Mouse (Mus musculus): Measurements from ENCODE around the gene Nfat5. TPM values are rescaled to one million over a fixed set of nuclear protein-coding genes. Genes with fewer than 3 reads are reported as not detected.

The Nfat5 gene
- polyA plus RNA-seq, 1 experiment from 2014 or later: 21.4 TPM

- peak; percentile 48 for ATAC-seq (ENCODE audit: low FRiP score, low read depth)
- H3K27me3 ChIP-seq: no peaks in the 10 kb centered on the region
- H3K4me2 ChIP-seq (replicated peaks): peak overlapping the region; percentile 71
- no peaks in the 10 kb centered on the region; the same call in 1 of the 2 replicates for H3K36me3 ChIP-seq
- H3K4me3 ChIP-seq: peak overlapping the region; percentile 97
- H3K4me1 ChIP-seq: peaks cover 24% of the 10 kb centered on the region
- no peaks in the 10 kb centered on the region for H3K9me3 ChIP-seq
- peak overlapping the region; percentile 97 for H3K9ac ChIP-seq
- peak overlapping the region; percentile 95 for H3K27ac ChIP-seq
- WGBS: under 1% methylated on average over 65 of the region's 98 CpGs
Observed at GRCm38 (mm10) chr8:107293641-107294628, 665 bp downstream of the Nfat5 start.

GRCm38 (mm10) chr8:107295450-107295849, 2.2 kb downstream of the Nfat5 start:
- H3K9ac ChIP-seq: no peak overlapping the region

GRCm38 (mm10) chr8:107311876-107312275, 18.6 kb downstream of the Nfat5 start:
- H3K4me3 ChIP-seq: no peak overlapping the region
- no peak overlapping the region for H3K27ac ChIP-seq
- H3K4me1 ChIP-seq: no peaks in the 10 kb centered on the region
- peaks cover 6% of the 10 kb centered on the region for H3K36me3 ChIP-seq
- no peaks in the 10 kb centered on the region for H3K27me3 ChIP-seq
- no peak for ATAC-seq (ENCODE audit: low FRiP score, low read depth)
- no peaks in the 10 kb centered on the region for H3K9me3 ChIP-seq
- no peak overlapping the region for H3K9ac ChIP-seq
- H3K4me2 ChIP-seq (replicated peaks): no peak overlapping the region

More at GRCm38 (mm10) chr8:107295450-107295849, 2.2 kb downstream of the Nfat5 start:
- no peak overlapping the region for H3K27ac ChIP-seq
- WGBS: 59% methylated on average over 1 of the region's 1 CpGs
- peaks cover 24% of the 10 kb centered on the region for H3K4me1 ChIP-seq
- peaks cover 8% of the 10 kb centered on the region for H3K36me3 ChIP-seq
- no peaks in the 10 kb centered on the region for H3K9me3 ChIP-seq
- 0 out of 2 replicates have a peak overlapping the region, but pooled peaks have one; percentile 7 for H3K4me3 ChIP-seq
- peak overlapping the region; percentile 71 for H3K4me2 ChIP-seq (replicated peaks)
- no peak for ATAC-seq (ENCODE audit: low FRiP score, low read depth)
- H3K27me3 ChIP-seq: no peaks in the 10 kb centered on the region

- Histone ChIP-seq H3K4me2 (replicated peaks) (no peak overlapping the region), H3K9ac (no peak overlapping the region), H3K27ac (no peak overlapping the region), H3K4me3 (no peak overlapping the region), H3K36me3 (no peaks in the 10 kb centered on the region), H3K4me1 (no peaks in the 10 kb centered on the region), H3K27me3 (no peaks in the 10 kb centered on the region), H3K9me3 (no peaks in the 10 kb centered on the region)
- ATAC-seq (ENCODE audit: low FRiP score, low read depth): no peak
- WGBS: 3% methylated on average over 1 of the region's 1 CpGs
Observed at GRCm38 (mm10) chr8:107324142-107324541, 30.9 kb downstream of the Nfat5 start.

GRCm38 (mm10) chr8:107329595-107329994, 36.3 kb downstream of the Nfat5 start:
- WGBS: 87% methylated on average over 1 of the region's 1 CpGs
- Histone ChIP-seq H3K4me1 (no peaks in the 10 kb centered on the region), H3K27ac (no peak overlapping the region), H3K9ac (no peak overlapping the region), H3K4me3 (no peak overlapping the region), H3K4me2 (replicated peaks) (no peak overlapping the region), H3K9me3 (no peaks in the 10 kb centered on the region), H3K36me3 (no peaks in the 10 kb centered on the region), H3K27me3 (no peaks in the 10 kb centered on the region)
- ATAC-seq (ENCODE audit: low FRiP score, low read depth): no peak

GRCm38 (mm10) chr8:107336480-107336879, 43.2 kb downstream of the Nfat5 start:
- Histone ChIP-seq H3K9ac (no peak overlapping the region), H3K4me1 (no peaks in the 10 kb centered on the region), H3K36me3 (peaks cover 13% of the 10 kb centered on the region), H3K4me3 (no peak overlapping the region), H3K27ac (no peak overlapping the region), H3K27me3 (no peaks in the 10 kb centered on the region), H3K9me3 (no peaks in the 10 kb centered on the region), H3K4me2 (replicated peaks) (no peak overlapping the region)
- 89% methylated on average over 1 of the region's 1 CpGs for WGBS
- ATAC-seq (ENCODE audit: low FRiP score, low read depth): no peak

GRCm38 (mm10) chr8:107370311-107370710, 77.0 kb downstream of the Nfat5 start:
- no peak overlapping the region for H3K27ac ChIP-seq
- no peak overlapping the region for H3K4me3 ChIP-seq
- H3K9ac ChIP-seq: no peak overlapping the region
- no peak for ATAC-seq (ENCODE audit: low FRiP score, low read depth)
- H3K9me3 ChIP-seq: no peaks in the 10 kb centered on the region
- no peaks in the 10 kb centered on the region for H3K27me3 ChIP-seq
- no peaks in the 10 kb centered on the region for H3K4me1 ChIP-seq
- 75% methylated on average over 4 of the region's 4 CpGs for WGBS
- no peak overlapping the region for H3K4me2 ChIP-seq (replicated peaks)
- peaks cover 74% of the 10 kb centered on the region for H3K36me3 ChIP-seq

- H3K36me3 ChIP-seq: peaks cover 48% of the 10 kb centered on the region
Observed at GRCm38 (mm10) chr8:107377346-107377745, 84.1 kb downstream of the Nfat5 start.

GRCm38 (mm10) chr8:107380734-107381133, 87.5 kb downstream of the Nfat5 start:
- H3K9me3 ChIP-seq: no peaks in the 10 kb centered on the region
- no peak overlapping the region for H3K9ac ChIP-seq
- no peak overlapping the region for H3K27ac ChIP-seq
- no peak overlapping the region for H3K4me2 ChIP-seq (replicated peaks)
- no peaks in the 10 kb centered on the region for H3K27me3 ChIP-seq
- H3K4me3 ChIP-seq: no peak overlapping the region
- no peaks in the 10 kb centered on the region for H3K4me1 ChIP-seq
- no peak for ATAC-seq (ENCODE audit: low FRiP score, low read depth)
- peaks cover 35% of the 10 kb centered on the region for H3K36me3 ChIP-seq
- 96% methylated on average over 8 of the region's 8 CpGs for WGBS

More at GRCm38 (mm10) chr8:107377346-107377745, 84.1 kb downstream of the Nfat5 start:
- no peak overlapping the region for H3K4me3 ChIP-seq
- no peak overlapping the region for H3K27ac ChIP-seq
- no peaks in the 10 kb centered on the region for H3K4me1 ChIP-seq
- no peak for ATAC-seq (ENCODE audit: low FRiP score, low read depth)
- no peaks in the 10 kb centered on the region for H3K9me3 ChIP-seq
- no peak overlapping the region for H3K4me2 ChIP-seq (replicated peaks)
- H3K9ac ChIP-seq: no peak overlapping the region
- 94% methylated on average over 3 of the region's 3 CpGs for WGBS
- H3K27me3 ChIP-seq: no peaks in the 10 kb centered on the region

- H3K27me3 ChIP-seq: no peaks in the 10 kb centered on the region
- H3K27ac ChIP-seq: no peak overlapping the region
Observed at GRCm38 (mm10) chr8:107381666-107382065, 88.4 kb downstream of the Nfat5 start.

GRCm38 (mm10) chr8:107382898-107383297, 89.6 kb downstream of the Nfat5 start:
- WGBS: 74% methylated on average over 4 of the region's 4 CpGs
- Histone ChIP-seq H3K9me3 (no peaks in the 10 kb centered on the region), H3K36me3 (peaks cover 28% of the 10 kb centered on the region), H3K4me3 (no peak overlapping the region), H3K27me3 (no peaks in the 10 kb centered on the region), H3K27ac (no peak overlapping the region), H3K4me2 (replicated peaks) (no peak overlapping the region), H3K9ac (no peak overlapping the region), H3K4me1 (peaks cover 6% of the 10 kb centered on the region)
- ATAC-seq (ENCODE audit: low FRiP score, low read depth): no peak

More at GRCm38 (mm10) chr8:107381666-107382065, 88.4 kb downstream of the Nfat5 start:
- no peak overlapping the region for H3K9ac ChIP-seq
- ATAC-seq (ENCODE audit: low FRiP score, low read depth): no peak
- no peaks in the 10 kb centered on the region for H3K9me3 ChIP-seq
- WGBS: 93% methylated on average over 4 of the region's 4 CpGs
- no peak overlapping the region for H3K4me3 ChIP-seq
- H3K4me2 ChIP-seq (replicated peaks): no peak overlapping the region
- H3K4me1 ChIP-seq: peaks cover 5% of the 10 kb centered on the region; the same call in 1 of the 2 replicates
- H3K36me3 ChIP-seq: peaks cover 32% of the 10 kb centered on the region

- Histone ChIP-seq H3K9me3 (no peaks in the 10 kb centered on the region), H3K4me1 (peaks cover 21% of the 10 kb centered on the region), H3K9ac (no peak overlapping the region), H3K36me3 (peaks cover 11% of the 10 kb centered on the region), H3K4me2 (replicated peaks) (no peak overlapping the region), H3K4me3 (no peak overlapping the region), H3K27ac (no peak overlapping the region), H3K27me3 (no peaks in the 10 kb centered on the region)
- ATAC-seq (ENCODE audit: low FRiP score, low read depth): no peak
- WGBS: 66% methylated on average over 5 of the region's 5 CpGs
Observed at GRCm38 (mm10) chr8:107384651-107385050, 91.4 kb downstream of the Nfat5 start.

All from limb, embryonic 13.5 days (tissue).